ENCODE assay signal across 22 mouse cellular contexts in genomic region chr3:96087801-96088200, GRCm38 (mm10). TPM values are rescaled to one million over a fixed set of nuclear protein-coding genes. Genes with fewer than 3 reads are reported as not detected.
DNase-seq lines count a peak whose midpoint lies in the region; ATAC-seq and TF ChIP-seq lines count a peak whose summit lies in the region.
"Had no signal": no experiment of that assay in that cellular context is flagged by ENCODE, and none has a peak within 500 bp of the region (broad histone marks: within the 10 kb centered on the region; RNA-seq: fewer than 3 reads in every experiment).

No protein-coding gene starts in this region.

- DNase-seq in adrenal gland, postnatal 36 days = peak; percentile 16 to 21
- DNase-seq in adrenal gland, adult 8-10 months = no peak
- peak; percentile 23 for DNase-seq in skeletal muscle tissue, adult 2 months (ENCODE audit: low read depth, low spot score)
- no peak for DNase-seq in kidney, adult 18-20 months
- DNase-seq in layer of hippocampus, adult 9-11 months = no peak
- DNase-seq: B cell, adult 2 months; cerebellum, adult 2 months; cerebellum, postnatal 14 days; embryo, embryonic 11 days; gastrocnemius, postnatal 10 days; heart, adult 2 months had no signal

- peaks cover 73% of the 10 kb centered on the region for H3K4me1 ChIP-seq in megakaryocyte, embryonic 14.5 days
- peaks cover 6% of the 10 kb centered on the region; the same call in 1 of the 2 replicates for H3K4me1 ChIP-seq in embryonic fibroblast, embryonic 13.5 days (ENCODE audit: control insufficient read depth, insufficient read depth, low read length)
- H3K4me1 ChIP-seq: embryonic facial prominence, embryonic 15.5 days; forebrain, embryonic 15.5 days; hindbrain, embryonic 15.5 days had no signal

- H3K4me3 ChIP-seq in megakaryocyte, embryonic 14.5 days (replicated peaks) = peak overlapping the region; percentile 47
- H3K4me3 ChIP-seq in embryonic fibroblast, embryonic 13.5 days (ENCODE audit: insufficient read depth, low read length) = no peak overlapping the region
- H3K4me3 ChIP-seq: embryonic facial prominence, embryonic 15.5 days; forebrain, embryonic 15.5 days; heart, adult 2 months; heart, embryonic 12.5 days; hindbrain, embryonic 10.5 days; hindbrain, embryonic 15.5 days had no signal

- H3K27ac ChIP-seq in embryonic fibroblast, embryonic 13.5 days (ENCODE audit: insufficient read depth, low read length) = peak overlapping the region; percentile 49; the same call in 1 of the 2 replicates
- H3K27ac ChIP-seq: embryonic facial prominence, embryonic 15.5 days; forebrain, embryonic 15.5 days; heart, adult 2 months; hindbrain, embryonic 10.5 days; hindbrain, embryonic 15.5 days had no signal

- H3K36me3 ChIP-seq in megakaryocyte, embryonic 14.5 days (replicated peaks; ENCODE audit: low read length) = peaks cover 3% of the 10 kb centered on the region
- H3K36me3 ChIP-seq: embryonic facial prominence, embryonic 15.5 days; forebrain, embryonic 15.5 days; G1E; heart, embryonic 12.5 days; hindbrain, embryonic 10.5 days; hindbrain, embryonic 15.5 days had no signal

- TF ChIP-seq POLR2A in embryonic fibroblast, embryonic 13.5 days (IDR thresholded peaks at IDR 0.05; ENCODE audit: low read depth, low read length) = no peak

- no peaks in the 10 kb centered on the region for H3K27me3 ChIP-seq in megakaryocyte, embryonic 14.5 days (replicated peaks)
- H3K27me3 ChIP-seq: embryonic facial prominence, embryonic 15.5 days; forebrain, embryonic 15.5 days; heart, embryonic 12.5 days; hindbrain, embryonic 15.5 days had no signal

- H3K9me3 ChIP-seq in megakaryocyte, embryonic 14.5 days = no peaks in the 10 kb centered on the region
- H3K9me3 ChIP-seq: embryonic facial prominence, embryonic 15.5 days; forebrain, embryonic 15.5 days; hindbrain, embryonic 10.5 days; hindbrain, embryonic 15.5 days had no signal

- no peak for ATAC-seq in megakaryocyte, adult 5-6 weeks (ENCODE audit: poor library complexity, severe bottlenecking)
- ATAC-seq: CD4-positive, CD25-positive, alpha-beta regulatory T cell, adult 4 months; forebrain, embryonic 15.5 days; intestine, embryonic 16.5 days had no signal

- no peak for TF ChIP-seq CTCF in embryonic fibroblast, embryonic 13.5 days (IDR thresholded peaks at IDR 0.05; ENCODE audit: borderline replicate concordance, insufficient read depth, low read length)

RNA-seq across cellular contexts. Expression of gene Otud7b, which starts 16.5 kb away (rescaled TPM):
- 10 to 100 TPM; 34.5 to 39.3 TPM for total RNA-seq in adrenal gland, postnatal 36 days (2021)
- total RNA-seq in adrenal gland, adult 8-10 months (2022) = 10 to 100 TPM; 37.8 to 55.2 (median 47.2) TPM
- 9.2 and 12.9 TPM in 2 replicates for polyA plus RNA-seq in megakaryocyte, embryonic 14.5 days (2012; ENCODE audit: insufficient read depth, low replicate concordance)
- 1.2 and 1.3 TPM in 2 replicates for total RNA-seq in megakaryocyte, adult 5-6 weeks (2015)
- 3.1 and 4.8 TPM in 2 replicates for total RNA-seq in megakaryocyte, adult 5-6 weeks (2017)
- 26.0 and 30.0 TPM in 2 replicates for polyA plus RNA-seq in embryonic fibroblast, embryonic 13.5 days (2011; ENCODE audit: insufficient read length, low read depth, missing spikeins)

RNA-seq across cellular contexts. Expression of gene Vps45, which starts 29.5 kb away (rescaled TPM):
- 10 to 100 TPM; 30.6 to 34.7 TPM for total RNA-seq in adrenal gland, postnatal 36 days (2021)
- 10 to 100 TPM; 29.7 to 49.0 (median 34.9) TPM for total RNA-seq in adrenal gland, adult 8-10 months (2022)
- polyA plus RNA-seq in megakaryocyte, embryonic 14.5 days (2012; ENCODE audit: insufficient read depth, low replicate concordance) = 19.1 and 19.4 TPM in 2 replicates
- 23.8 and 31.2 TPM in 2 replicates for total RNA-seq in megakaryocyte, adult 5-6 weeks (2015)
- total RNA-seq in megakaryocyte, adult 5-6 weeks (2017) = 9.5 and 11.6 TPM in 2 replicates
- polyA plus RNA-seq in embryonic fibroblast, embryonic 13.5 days (2011; ENCODE audit: insufficient read length, low read depth, missing spikeins) = 15.5 and 15.6 TPM in 2 replicates

Comparison
In these comparisons a context has a peak if more than half of its experiments do, and no peak if none do; other contexts are left out.
1. DNase-seq: peak in adrenal gland, postnatal 36 days (2 of 2) and skeletal muscle tissue, adult 2 months (single experiment); none in adrenal gland, adult 8-10 months (single experiment), kidney, adult 18-20 months (single experiment) and layer of hippocampus, adult 9-11 months (single experiment).
2. RNA of gene Otud7b, which starts 16.5 kb away (total RNA-seq): 37.8 to 55.2 TPM in adrenal gland, adult 8-10 months and 34.5 to 39.3 TPM in adrenal gland, postnatal 36 days; 1.2 to 4.8 TPM in megakaryocyte, adult 5-6 weeks; every median in the first group is over 4 times any median in the second.